Mouse (Mus musculus): ENCODE results near the gene Cd4. TPM values are rescaled to one million over a fixed set of nuclear protein-coding genes. Genes with fewer than 3 reads are reported as not detected.

Gene Cd4
- polyA plus RNA-seq, 1 experiment from 2014 or later = 0.06 TPM

GRCm38 (mm10) chr6:124856916-124857839 lies 30.8 kb downstream of the Cd4 start, which contains the start of gene P3h3:
TSS of gene P3h3 (minus strand) at chr6:124857752.
- under 1% methylated on average over 73 of the region's 86 CpGs for WGBS
- Histone ChIP-seq H3K27me3 (peaks cover 11% of the 10 kb centered on the region; the same call in 1 of the 2 replicates), H3K4me2 (replicated peaks) (peak within 1 kb of the TSS; percentile 71), H3K4me1 (peaks cover 56% of the 10 kb centered on the region), H3K4me3 (peak within 1 kb of the TSS; percentile 66), H3K36me3 (peaks cover 4% of the 10 kb centered on the region), H3K9ac (peak within 1 kb of the TSS; percentile 88), H3K9me3 (replicated peaks) (no peaks in the 10 kb centered on the region), H3K27ac (peak within 1 kb of the TSS; percentile 95)
- ATAC-seq (ENCODE audit: low FRiP score) = peak; percentile 91

DNA sequence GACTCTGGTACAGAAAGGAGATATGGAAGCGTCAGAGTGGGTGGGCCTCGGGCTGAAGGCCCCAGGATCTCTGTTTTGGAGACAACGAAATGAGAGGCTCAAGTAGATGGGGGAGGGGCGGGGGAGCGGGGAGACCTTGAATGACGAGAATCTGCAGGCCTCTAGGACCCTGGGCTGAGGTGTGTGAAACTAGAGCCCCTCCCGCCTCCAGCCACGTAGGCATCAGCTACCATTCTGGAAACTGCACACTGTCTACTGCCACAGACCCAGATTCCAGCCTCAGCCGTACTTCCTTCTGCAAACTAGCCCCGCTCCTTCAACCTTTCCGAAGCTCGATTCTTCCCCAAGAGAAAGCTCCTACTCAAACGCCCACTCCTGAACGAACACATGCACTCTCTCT lies 31.7 kb downstream of the Cd4 start:
- 11% methylated on average over 14 of the region's 14 CpGs for WGBS
- Histone ChIP-seq H3K9ac (peak overlapping the region; percentile 88), H3K4me3 (peak overlapping the region; percentile 66), H3K4me2 (replicated peaks) (peak overlapping the region; percentile 71), H3K27ac (peak overlapping the region; percentile 95), H3K36me3 (peaks cover 4% of the 10 kb centered on the region), H3K9me3 (replicated peaks) (no peaks in the 10 kb centered on the region), H3K27me3 (peaks cover 11% of the 10 kb centered on the region; the same call in 1 of the 2 replicates), H3K4me1 (peaks cover 48% of the 10 kb centered on the region)
- ATAC-seq (ENCODE audit: low FRiP score) = peak; percentile 59

DNA sequence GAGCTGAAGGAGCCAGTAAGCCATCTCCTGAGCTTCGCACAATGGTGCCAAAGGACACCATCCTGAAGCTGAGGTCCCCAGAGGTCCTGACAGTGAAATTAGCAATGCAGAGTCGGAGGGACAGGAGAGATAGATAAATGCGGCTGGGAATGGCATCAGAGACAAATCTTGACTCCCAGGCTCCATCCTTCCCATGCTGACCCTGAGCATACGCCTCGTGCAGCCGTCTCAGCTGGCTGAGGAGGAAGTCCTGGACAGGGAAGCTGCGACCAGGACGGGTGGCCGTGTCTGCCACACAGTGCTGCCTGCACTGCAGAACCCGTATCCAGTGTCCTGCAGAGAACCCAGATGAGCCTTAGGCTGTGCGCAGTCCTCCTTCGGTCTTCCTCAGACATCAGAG lies 33.4 kb downstream of the Cd4 start:
- no peak for ATAC-seq (ENCODE audit: low FRiP score)
- Histone ChIP-seq H3K9ac (no peak overlapping the region), H3K27me3 (peaks cover 11% of the 10 kb centered on the region), H3K4me1 (peaks cover 33% of the 10 kb centered on the region), H3K4me3 (no peak overlapping the region), H3K27ac (no peak overlapping the region), H3K9me3 (replicated peaks) (no peaks in the 10 kb centered on the region), H3K36me3 (peaks cover 4% of the 10 kb centered on the region), H3K4me2 (replicated peaks) (no peak overlapping the region)
- WGBS = 78% methylated on average over 12 of the region's 12 CpGs

- Histone ChIP-seq H3K27me3 (no peaks in the 10 kb centered on the region; the same call in 1 of the 2 replicates), H3K4me1 (peaks cover 8% of the 10 kb centered on the region), H3K4me3 (no peak overlapping the region), H3K4me2 (replicated peaks) (no peak overlapping the region), H3K9me3 (replicated peaks) (no peaks in the 10 kb centered on the region), H3K36me3 (peaks cover 4% of the 10 kb centered on the region), H3K27ac (no peak overlapping the region), H3K9ac (no peak overlapping the region)
- WGBS = 48% methylated on average over 8 of the region's 8 CpGs
- ATAC-seq (ENCODE audit: low FRiP score) = no peak
Observed at GRCm38 (mm10) chr6:124850535-124850934, 37.5 kb downstream of the Cd4 start.

GRCm38 (mm10) chr6:124847305-124847704 lies 40.7 kb downstream of the Cd4 start:
- Histone ChIP-seq H3K4me1 (peaks cover 5% of the 10 kb centered on the region; the same call in 1 of the 2 replicates), H3K27me3 (no peaks in the 10 kb centered on the region; the same call in 1 of the 2 replicates), H3K27ac (peak overlapping the region; percentile 58; the same call in 1 of the 2 replicates), H3K9me3 (replicated peaks) (no peaks in the 10 kb centered on the region), H3K9ac (0 out of 2 replicates have a peak overlapping the region, but pooled peaks have one; percentile 15), H3K4me2 (replicated peaks) (no peak overlapping the region), H3K4me3 (no peak overlapping the region), H3K36me3 (peaks cover 14% of the 10 kb centered on the region)
- 10% methylated on average over 9 of the region's 9 CpGs for WGBS
- peak; percentile 88 for ATAC-seq (ENCODE audit: low FRiP score)

DNA sequence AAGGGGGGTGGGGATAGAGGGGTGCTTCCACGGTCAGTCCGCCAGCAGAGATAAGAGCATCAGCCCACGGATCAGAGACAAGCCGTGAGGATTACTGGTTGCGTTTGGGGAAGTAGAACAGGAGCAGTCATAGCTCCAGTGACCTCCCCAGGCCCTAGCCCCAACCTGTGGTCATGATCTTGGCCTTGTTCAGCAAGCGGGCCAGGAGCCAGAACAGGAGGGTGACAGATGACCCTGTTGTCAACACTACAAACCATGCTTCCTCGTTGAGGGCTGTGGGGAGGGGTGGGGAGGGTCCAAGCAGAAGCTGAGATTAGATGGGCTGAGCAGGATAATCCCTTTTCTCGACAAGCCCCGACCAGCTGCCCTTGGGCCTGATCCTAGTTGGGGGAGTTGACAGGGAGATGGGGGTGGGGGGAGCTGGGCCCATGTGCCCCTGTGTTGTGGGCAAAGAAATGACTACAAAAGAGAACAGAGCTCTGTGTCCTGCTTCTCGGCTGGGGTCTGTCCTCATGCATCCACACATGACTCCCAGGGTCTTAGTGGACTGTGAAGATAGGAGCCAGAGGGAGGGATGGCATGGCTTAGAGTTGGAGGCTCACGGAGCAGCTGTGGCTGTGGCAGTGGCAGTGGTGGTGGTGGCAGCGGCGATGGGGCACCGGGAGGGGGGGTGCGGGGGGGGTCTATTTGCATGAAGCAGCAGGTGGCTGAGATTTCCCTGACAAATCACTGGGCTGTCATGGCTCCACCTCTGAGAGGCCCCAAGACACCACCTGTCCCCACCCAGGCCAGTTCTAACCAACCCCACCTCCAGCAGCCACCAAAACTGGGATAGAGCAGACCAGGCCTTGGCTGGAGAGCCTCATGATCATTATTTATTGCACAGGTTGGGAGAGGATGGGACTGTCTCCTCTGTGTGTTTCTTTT lies 47.5 kb downstream of the Cd4 start, which contains the start of gene Gnb3:
TSS of gene Gnb3 (minus strand) at position 35 of the 927 bp plus-strand sequence.
- Histone ChIP-seq H3K36me3 (peaks cover 23% of the 10 kb centered on the region), H3K27me3 (peaks cover 8% of the 10 kb centered on the region; the same call in 1 of the 2 replicates), H3K4me3 (no peak within 1 kb of the TSS), H3K9me3 (replicated peaks) (no peaks in the 10 kb centered on the region), H3K9ac (peak within 1 kb of the TSS; percentile 47), H3K27ac (0 out of 2 replicates have a peak within 1 kb of the TSS, but pooled peaks have one; percentile 40), H3K4me1 (peaks cover 19% of the 10 kb centered on the region), H3K4me2 (replicated peaks) (peak within 1 kb of the TSS; percentile 21; the same call in 1 of the 2 replicates)
- 33% methylated on average over 15 of the region's 15 CpGs for WGBS
- ATAC-seq (ENCODE audit: low FRiP score) = 0 out of 2 replicates have a peak, but pooled peaks have one; percentile 7

- Histone ChIP-seq H3K27me3 (peaks cover 8% of the 10 kb centered on the region; the same call in 1 of the 2 replicates), H3K4me2 (replicated peaks) (peak overlapping the region; percentile 21; the same call in 1 of the 2 replicates), H3K36me3 (peaks cover 18% of the 10 kb centered on the region), H3K9me3 (replicated peaks) (no peaks in the 10 kb centered on the region), H3K4me3 (no peak overlapping the region), H3K9ac (peak overlapping the region; percentile 47), H3K27ac (0 out of 2 replicates have a peak overlapping the region, but pooled peaks have one; percentile 40), H3K4me1 (peaks cover 22% of the 10 kb centered on the region)
- ATAC-seq (ENCODE audit: low FRiP score) = peak; percentile 20; the same call in 1 of the 2 replicates
- 12% methylated on average over 8 of the region's 8 CpGs for WGBS
Observed at GRCm38 (mm10) chr6:124839805-124840204, 48.2 kb downstream of the Cd4 start.

- Histone ChIP-seq H3K27ac (no peak overlapping the region), H3K36me3 (peaks cover 24% of the 10 kb centered on the region), H3K4me2 (replicated peaks) (no peak overlapping the region), H3K4me3 (no peak overlapping the region), H3K27me3 (peaks cover 8% of the 10 kb centered on the region; the same call in 1 of the 2 replicates), H3K9me3 (replicated peaks) (no peaks in the 10 kb centered on the region), H3K9ac (no peak overlapping the region), H3K4me1 (peaks cover 28% of the 10 kb centered on the region)
- 82% methylated on average over 7 of the region's 7 CpGs for WGBS
- ATAC-seq (ENCODE audit: low FRiP score) = no peak
Observed at GRCm38 (mm10) chr6:124836411-124836810, 51.6 kb downstream of the Cd4 start.

DNA sequence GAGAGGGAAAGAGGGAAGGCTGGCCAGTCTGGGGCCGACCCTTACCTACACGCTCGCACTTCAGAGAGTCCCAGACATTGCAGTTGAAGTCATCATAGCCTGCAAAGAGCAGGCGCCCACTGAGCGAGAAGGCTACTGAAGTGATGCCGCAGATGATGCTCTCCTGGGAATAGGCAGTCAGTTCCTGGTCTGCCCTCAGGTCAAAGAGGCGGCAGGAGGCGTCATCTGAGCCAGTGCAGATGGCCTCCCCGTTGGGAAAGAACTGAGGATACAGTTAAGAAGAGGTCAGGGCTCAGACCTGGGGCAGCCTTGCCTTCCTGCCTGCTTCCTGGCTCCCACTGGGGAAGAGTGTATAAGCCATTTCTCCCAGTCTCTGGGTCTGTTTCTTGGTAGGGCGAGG lies 52.5 kb downstream of the Cd4 start:
- WGBS = 52% methylated on average over 10 of the region's 10 CpGs
- Histone ChIP-seq H3K36me3 (peaks cover 20% of the 10 kb centered on the region), H3K4me1 (peaks cover 33% of the 10 kb centered on the region), H3K9ac (peak overlapping the region; percentile 24; the same call in 1 of the 2 replicates), H3K4me3 (no peak overlapping the region), H3K27ac (no peak overlapping the region), H3K9me3 (replicated peaks) (no peaks in the 10 kb centered on the region), H3K27me3 (peaks cover 8% of the 10 kb centered on the region; the same call in 1 of the 2 replicates), H3K4me2 (replicated peaks) (no peak overlapping the region)
- ATAC-seq (ENCODE audit: low FRiP score) = no peak

- Histone ChIP-seq H3K36me3 (peaks cover 20% of the 10 kb centered on the region), H3K4me2 (replicated peaks) (no peak overlapping the region), H3K9me3 (replicated peaks) (no peaks in the 10 kb centered on the region), H3K9ac (peak overlapping the region; percentile 35; the same call in 1 of the 2 replicates), H3K27me3 (peaks cover 5% of the 10 kb centered on the region; the same call in 1 of the 2 replicates), H3K27ac (no peak overlapping the region), H3K4me3 (no peak overlapping the region), H3K4me1 (peaks cover 28% of the 10 kb centered on the region)
- WGBS = 85% methylated on average over 6 of the region's 6 CpGs
- no peak for ATAC-seq (ENCODE audit: low FRiP score)
Observed at GRCm38 (mm10) chr6:124834512-124835081, 53.4 kb downstream of the Cd4 start.

GRCm38 (mm10) chr6:124831649-124832048 lies 56.4 kb downstream of the Cd4 start:
- no peak for ATAC-seq (ENCODE audit: low FRiP score)
- Histone ChIP-seq H3K4me1 (peaks cover 31% of the 10 kb centered on the region), H3K27ac (no peak overlapping the region), H3K4me3 (no peak overlapping the region), H3K4me2 (replicated peaks) (peak overlapping the region; percentile 72; the same call in 1 of the 2 replicates), H3K36me3 (peaks cover 20% of the 10 kb centered on the region), H3K9ac (no peak overlapping the region), H3K27me3 (no peaks in the 10 kb centered on the region), H3K9me3 (replicated peaks) (no peaks in the 10 kb centered on the region)
- 94% methylated on average over 8 of the region's 8 CpGs for WGBS

Data from hindbrain, embryonic 12.5 days (tissue).